9 mouse cellular contexts compared by ENCODE assay signal in the genomic region with DNA sequence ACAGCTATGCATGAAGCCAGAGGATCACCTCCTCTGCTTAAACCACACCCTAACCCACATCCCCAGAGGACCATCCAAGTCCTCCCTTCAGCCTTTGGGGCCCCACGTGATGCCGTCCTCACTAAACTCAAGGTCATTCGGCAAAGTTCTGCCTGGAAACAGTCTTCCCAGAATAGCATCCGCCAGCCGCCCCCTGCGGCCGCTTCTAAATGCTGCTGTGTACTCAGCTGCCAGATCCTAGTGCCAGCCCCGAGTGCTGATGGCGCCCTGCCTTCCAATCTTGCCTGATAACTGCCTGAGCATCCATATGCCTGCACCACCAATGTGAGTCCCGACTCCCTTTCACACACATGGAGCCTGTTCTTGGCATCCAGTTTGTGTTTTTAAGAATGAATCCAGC.
DNase-seq lines count a peak whose midpoint lies in the region; ATAC-seq and TF ChIP-seq lines count a peak whose summit lies in the region.
"Had no signal": no experiment of that assay in that cellular context is flagged by ENCODE, and none has a peak within 500 bp of the region (broad histone marks: within the 10 kb centered on the region; RNA-seq: fewer than 3 reads in every experiment).

No protein-coding gene starts in this region.

- H3K4me2 ChIP-seq in intestine, postnatal 0 days (replicated peaks; ENCODE audit: low read depth) = no peak overlapping the region
- H3K4me2 ChIP-seq: lung, embryonic 15.5 days had no signal

- peaks cover 80% of the 10 kb centered on the region for H3K4me1 ChIP-seq in E14TG2a.4 (replicated peaks; ENCODE audit: low read depth, low read length)
- H3K4me1 ChIP-seq in intestine, postnatal 0 days (replicated peaks; ENCODE audit: control insufficient read depth, insufficient read depth, low read length) = no peaks in the 10 kb centered on the region

- no peaks in the 10 kb centered on the region for H3K36me3 ChIP-seq in E14TG2a.4 (ENCODE audit: insufficient read depth, low read length)
- no peaks in the 10 kb centered on the region for H3K36me3 ChIP-seq in intestine, postnatal 0 days (ENCODE audit: control insufficient read depth, insufficient read depth)
- H3K36me3 ChIP-seq: lung, embryonic 15.5 days had no signal

- DNase-seq in cerebellum, postnatal 10 days = peak; percentile 85 to 88
- no peak for DNase-seq in cerebellum, adult 11 months
- DNase-seq in frontal cortex, postnatal 10 days (ENCODE audit: low spot score in 2 of 2) = peak; percentile 55 to 74
- DNase-seq in kidney, postnatal 25 days = peak; percentile 26 to 67
- peak; percentile 59 for DNase-seq in right cerebral cortex, adult 18-20 months
- no peak for DNase-seq in gastrocnemius, adult 18-20 months (ENCODE audit: low spot score)

- H3K4me3 ChIP-seq in E14TG2a.4 (replicated peaks; ENCODE audit: low read length) = peak overlapping the region; percentile 32; the same call in 1 of the 2 replicates
- no peak overlapping the region for H3K4me3 ChIP-seq in intestine, postnatal 0 days (ENCODE audit: low read depth, low read length)
- H3K4me3 ChIP-seq: lung, embryonic 15.5 days had no signal

- 56% methylated on average over 10 of the region's 10 CpGs for WGBS in intestine, postnatal 0 days

- no peak overlapping the region for H3K27ac ChIP-seq in intestine, postnatal 0 days (ENCODE audit: low read depth, low read length)
- H3K27ac ChIP-seq: lung, embryonic 15.5 days had no signal

- no peak for TF ChIP-seq CTCF in E14TG2a.4 (conservative IDR thresholded peaks at IDR 0.05; ENCODE audit: low read length)
- no peak for TF ChIP-seq CTCF in intestine, postnatal 0 days (IDR thresholded peaks at IDR 0.05; ENCODE audit: low read depth)

- peaks cover 6% of the 10 kb centered on the region; the same call in 1 of the 2 replicates for H3K27me3 ChIP-seq in E14TG2a.4 (ENCODE audit: insufficient read depth, low read length)
- H3K27me3 ChIP-seq in intestine, postnatal 0 days (replicated peaks; ENCODE audit: control insufficient read depth, insufficient read depth, low read length) = no peaks in the 10 kb centered on the region

- H3K9ac ChIP-seq in intestine, postnatal 0 days (ENCODE audit: low read depth, low read length) = no peak overlapping the region
- H3K9ac ChIP-seq: lung, embryonic 15.5 days had no signal

- no peak for ATAC-seq in intestine, postnatal 0 days

- H3K9me3 ChIP-seq in E14TG2a.4 (ENCODE audit: low read length) = no peaks in the 10 kb centered on the region
- no peaks in the 10 kb centered on the region for H3K9me3 ChIP-seq in intestine, postnatal 0 days (ENCODE audit: control insufficient read depth)
- H3K9me3 ChIP-seq: lung, embryonic 15.5 days had no signal

Comparison
In these comparisons a context has a peak if more than half of its experiments do, and no peak if none do; other contexts are left out.
1. DNase-seq: peak in cerebellum, postnatal 10 days (2 of 2), frontal cortex, postnatal 10 days (2 of 2), kidney, postnatal 25 days (2 of 2) and right cerebral cortex, adult 18-20 months (single experiment); none in cerebellum, adult 11 months (single experiment) and gastrocnemius, adult 18-20 months (single experiment).